ENCODE assay signal across 7 mouse cellular contexts in the genomic region with DNA sequence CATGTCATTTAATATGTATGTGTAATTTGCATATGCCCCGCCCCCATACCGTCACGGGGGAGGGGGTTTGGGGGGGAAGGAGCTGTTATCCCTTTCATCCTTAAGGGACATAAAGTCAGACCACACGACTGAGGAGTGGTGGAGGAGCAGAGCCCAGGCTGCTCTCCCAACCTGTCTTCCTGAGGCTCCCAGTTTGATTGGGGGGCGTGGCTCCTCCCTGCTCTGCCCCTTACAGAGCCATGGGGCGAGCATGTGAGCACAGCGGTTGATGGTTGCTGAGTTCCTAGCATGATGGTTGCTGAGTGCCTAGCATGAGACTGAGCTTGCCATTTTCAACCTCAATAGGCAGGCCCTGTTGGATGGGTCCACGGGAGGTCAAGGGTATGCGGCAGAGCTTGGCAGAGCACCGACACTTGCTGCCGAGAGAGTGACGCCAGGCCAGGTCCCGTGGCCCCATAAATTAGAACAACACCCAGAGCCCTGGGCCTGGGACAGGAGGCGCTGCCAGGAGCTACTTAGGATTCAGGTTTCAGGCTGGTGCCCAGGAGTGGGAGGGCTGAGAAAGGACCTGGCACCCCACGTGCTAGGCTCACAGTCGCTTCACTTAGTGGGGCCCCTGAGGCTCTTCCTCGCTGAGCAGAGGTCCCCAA. TPM values are rescaled to one million over a fixed set of nuclear protein-coding genes. Genes with fewer than 3 reads are reported as not detected.
DNase-seq lines count a peak whose midpoint lies in the region; ATAC-seq and TF ChIP-seq lines count a peak whose summit lies in the region.

No protein-coding gene starts in this region.

- TF ChIP-seq EP300 in liver, postnatal 0 days (IDR thresholded peaks at IDR 0.05; ENCODE audit: low read depth) = no peak

- DNase-seq in right cerebral cortex, postnatal 4 days = peak; percentile 7
- no peak for DNase-seq in right cerebral cortex, postnatal 25 days
- no peak for DNase-seq in forebrain, postnatal 0 days
- DNase-seq in liver, postnatal 0 days = no peak
- no peak for DNase-seq in layer of hippocampus, adult 11-12 months (ENCODE audit: low spot score)
- DNase-seq in thymus, postnatal 10 days (ENCODE audit: low spot score in 2 of 2) = no peak

- no peak for TF ChIP-seq CTCF in forebrain, postnatal 0 days (IDR thresholded peaks at IDR 0.05; ENCODE audit: low read depth)
- TF ChIP-seq CTCF in liver, postnatal 0 days (IDR thresholded peaks at IDR 0.05; ENCODE audit: low read depth) = no peak

- H3K4me1 ChIP-seq in forebrain, postnatal 0 days (ENCODE audit: insufficient read depth) = peaks cover 2% of the 10 kb centered on the region; the same call in 1 of the 2 replicates
- H3K4me1 ChIP-seq in intestine, embryonic 15.5 days (replicated peaks) = peaks cover 15% of the 10 kb centered on the region
- H3K4me1 ChIP-seq in liver, postnatal 0 days (ENCODE audit: insufficient read depth) = peaks cover 9% of the 10 kb centered on the region

- H3K27me3 ChIP-seq in forebrain, postnatal 0 days (ENCODE audit: insufficient read depth, low read length) = 0 out of 2 replicates have a peak, but pooled peaks cover 4% of the 10 kb centered on the region
- H3K27me3 ChIP-seq in intestine, embryonic 15.5 days (replicated peaks) = peaks cover 12% of the 10 kb centered on the region
- H3K27me3 ChIP-seq in liver, postnatal 0 days (ENCODE audit: insufficient read depth, low read length) = peaks cover 17% of the 10 kb centered on the region

- H3K9me3 ChIP-seq in forebrain, postnatal 0 days (ENCODE audit: low read length) = no peaks in the 10 kb centered on the region
- no peaks in the 10 kb centered on the region for H3K9me3 ChIP-seq in intestine, embryonic 15.5 days
- no peaks in the 10 kb centered on the region for H3K9me3 ChIP-seq in liver, postnatal 0 days (ENCODE audit: low read length)

- WGBS in forebrain, postnatal 0 days = 28% methylated on average over 17 of the region's 17 CpGs
- 23% methylated on average over 17 of the region's 17 CpGs for WGBS in intestine, embryonic 15.5 days
- 35% methylated on average over 17 of the region's 17 CpGs for WGBS in liver, postnatal 0 days (ENCODE audit: insufficient replicate concordance)

- H3K4me3 ChIP-seq in forebrain, postnatal 0 days (ENCODE audit: low read depth, low read length) = no peak overlapping the region
- no peak overlapping the region for H3K4me3 ChIP-seq in intestine, embryonic 15.5 days (replicated peaks)
- no peak overlapping the region for H3K4me3 ChIP-seq in liver, postnatal 0 days (ENCODE audit: low read depth, low read length)

- ATAC-seq in forebrain, postnatal 0 days = 0 out of 2 replicates have a peak, but pooled peaks have one; percentile 9
- ATAC-seq in intestine, embryonic 15.5 days = no peak
- 0 out of 2 replicates have a peak, but pooled peaks have one; percentile 17 for ATAC-seq in liver, postnatal 0 days

- H3K4me2 ChIP-seq in forebrain, postnatal 0 days (ENCODE audit: low read depth) = no peak overlapping the region
- peak overlapping the region; percentile 30 for H3K4me2 ChIP-seq in intestine, embryonic 15.5 days (replicated peaks)
- H3K4me2 ChIP-seq in liver, postnatal 0 days (ENCODE audit: low read depth, low read length) = no peak overlapping the region

- no peak overlapping the region for H3K27ac ChIP-seq in forebrain, postnatal 0 days (ENCODE audit: low read depth, low read length)
- H3K27ac ChIP-seq in intestine, embryonic 15.5 days = no peak overlapping the region
- H3K27ac ChIP-seq in liver, postnatal 0 days (ENCODE audit: low read depth) = no peak overlapping the region

- H3K9ac ChIP-seq in forebrain, postnatal 0 days = no peak overlapping the region
- no peak overlapping the region for H3K9ac ChIP-seq in intestine, embryonic 15.5 days
- no peak overlapping the region for H3K9ac ChIP-seq in liver, postnatal 0 days (replicated peaks)

- no peaks in the 10 kb centered on the region for H3K36me3 ChIP-seq in forebrain, postnatal 0 days (ENCODE audit: insufficient read depth)
- no peaks in the 10 kb centered on the region for H3K36me3 ChIP-seq in intestine, embryonic 15.5 days
- H3K36me3 ChIP-seq in liver, postnatal 0 days (replicated peaks; ENCODE audit: insufficient read depth, low read length) = no peaks in the 10 kb centered on the region

RNA-seq across cellular contexts. Expression of gene Padi2, which starts 4.6 kb away (rescaled TPM):
- 1.1 and 1.8 TPM in 2 replicates for total RNA-seq in forebrain, postnatal 0 days (2014; rRNA removed)
- polyA plus RNA-seq in forebrain, postnatal 0 days (2015; fragmentation: Nextera tagmentation; extraction: Ambion mirVana) = 1.2 and 1.3 TPM in 2 replicates
- polyA plus RNA-seq in intestine, embryonic 15.5 days (2015; fragmentation: Nextera tagmentation; extraction: Ambion mirVana) = 3.1 and 3.8 TPM in 2 replicates
- polyA plus RNA-seq in liver, postnatal 0 days (2015; fragmentation: Nextera tagmentation; extraction: Ambion mirVana) = 1.9 and 2.1 TPM in 2 replicates

RNA-seq across cellular contexts. Expression of gene Sdhb, which starts 50.2 kb away (rescaled TPM):
- 254 and 308 TPM in 2 replicates for total RNA-seq in forebrain, postnatal 0 days (2014; rRNA removed)
- polyA plus RNA-seq in forebrain, postnatal 0 days (2015; fragmentation: Nextera tagmentation; extraction: Ambion mirVana) = 564 and 623 TPM in 2 replicates
- 539 and 577 TPM in 2 replicates for polyA plus RNA-seq in intestine, embryonic 15.5 days (2015; fragmentation: Nextera tagmentation; extraction: Ambion mirVana)
- polyA plus RNA-seq in liver, postnatal 0 days (2015; fragmentation: Nextera tagmentation; extraction: Ambion mirVana) = 312 and 329 TPM in 2 replicates
